Mouse (Mus musculus): ENCODE measurements at regions not wholly inside any gene's neighbourhood (a gene's known extent, or its start where the extent isn't known, plus 50 kb on each side); places are given as distances from the start of the nearest gene placed in this dataset.

GRCm38 (mm10) chr13:102070740-102071139, 302.7 kb upstream of the Pik3r1 start:
- Histone ChIP-seq H3K4me1 (ENCODE audit: control insufficient read depth, insufficient read depth, insufficient read length, low read length) (no peaks in the 10 kb centered on the region), H3K27ac (replicated peaks; ENCODE audit: low read depth, low read length) (no peak overlapping the region), H3K4me3 (ENCODE audit: insufficient read depth, low read depth, low read length) (no peak overlapping the region)

GRCm38 (mm10) chr13:102072366-102072765, 304.3 kb upstream of the Pik3r1 start:
- H3K4me1 ChIP-seq (ENCODE audit: control insufficient read depth, insufficient read depth, insufficient read length, low read length), result no peaks in the 10 kb centered on the region
- H3K27ac ChIP-seq (replicated peaks; ENCODE audit: low read depth, low read length), result no peak overlapping the region
- H3K4me3 ChIP-seq (ENCODE audit: insufficient read depth, low read depth, low read length), result no peak overlapping the region

- H3K27ac ChIP-seq (replicated peaks; ENCODE audit: low read depth, low read length), result no peak overlapping the region
- H3K4me3 ChIP-seq (ENCODE audit: insufficient read depth, low read depth, low read length), result no peak overlapping the region
- no peaks in the 10 kb centered on the region for H3K4me1 ChIP-seq (ENCODE audit: control insufficient read depth, insufficient read depth, insufficient read length, low read length)
These were observed 319.7 kb upstream of the Pik3r1 start for GRCm38 (mm10) chr13:102087766-102088165.

DNA sequence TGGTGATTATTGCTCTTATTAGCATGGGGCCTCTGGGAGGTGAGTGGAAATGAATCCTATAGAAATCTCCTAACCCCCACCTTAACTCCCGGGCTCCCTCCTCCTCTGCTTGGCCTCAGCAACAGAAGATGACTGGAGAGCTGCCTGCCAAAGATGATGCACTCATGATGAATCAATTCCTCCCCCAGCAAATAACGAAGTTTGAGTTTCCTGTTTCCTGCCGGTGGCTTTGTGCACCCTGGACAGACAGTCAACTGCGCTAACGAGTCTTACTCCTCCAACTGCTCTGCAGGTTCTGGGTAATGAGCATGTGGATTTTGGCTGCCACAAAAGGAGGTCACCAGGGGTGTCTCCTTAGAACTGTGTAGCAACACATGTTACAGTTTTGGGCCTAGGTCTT, 321.5 kb upstream of the Pik3r1 start:
- no peak overlapping the region for H3K27ac ChIP-seq (replicated peaks; ENCODE audit: low read depth, low read length)
- no peak overlapping the region for H3K4me3 ChIP-seq (ENCODE audit: insufficient read depth, low read depth, low read length)
- H3K4me1 ChIP-seq (ENCODE audit: control insufficient read depth, insufficient read depth, insufficient read length, low read length), result no peaks in the 10 kb centered on the region

DNA sequence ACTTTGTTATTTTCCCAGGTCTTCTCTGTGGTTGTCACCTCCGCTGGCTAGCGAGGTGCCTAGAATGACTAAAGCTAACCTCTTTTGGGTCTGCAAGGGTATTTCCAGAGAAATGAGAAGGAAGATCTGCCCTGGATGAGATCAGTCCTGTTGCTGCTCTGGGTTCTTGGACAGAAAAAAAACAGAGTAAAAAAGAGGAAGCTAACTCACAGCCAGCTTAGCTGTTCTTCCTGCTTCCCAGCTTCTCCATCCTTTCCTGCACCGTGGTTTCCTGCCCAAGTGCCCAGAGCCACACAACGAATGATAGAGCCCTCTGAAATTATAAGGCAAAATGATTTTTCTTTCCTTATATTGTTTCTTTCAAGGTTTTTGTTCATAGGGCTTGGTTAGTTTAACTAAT, 326.2 kb upstream of the Pik3r1 start:
- no peaks in the 10 kb centered on the region for H3K4me1 ChIP-seq (ENCODE audit: control insufficient read depth, insufficient read depth, insufficient read length, low read length)
- H3K4me3 ChIP-seq (ENCODE audit: insufficient read depth, low read depth, low read length), result no peak overlapping the region
- no peak overlapping the region for H3K27ac ChIP-seq (replicated peaks; ENCODE audit: low read depth, low read length)

- H3K4me3 ChIP-seq (ENCODE audit: insufficient read depth, low read depth, low read length), result no peak overlapping the region
- H3K27ac ChIP-seq (replicated peaks; ENCODE audit: low read depth, low read length), result no peak overlapping the region
These were observed 335.1 kb upstream of the Pik3r1 start for GRCm38 (mm10) chr13:102103161-102103560.

GRCm38 (mm10) chr13:102106188-102106587, 338.2 kb upstream of the Pik3r1 start:
- H3K27ac ChIP-seq (replicated peaks; ENCODE audit: low read depth, low read length), result no peak overlapping the region
- H3K4me3 ChIP-seq (ENCODE audit: insufficient read depth, low read depth, low read length), result no peak overlapping the region

More at GRCm38 (mm10) chr13:102103161-102103560, 335.1 kb upstream of the Pik3r1 start:
- H3K4me1 ChIP-seq (ENCODE audit: control insufficient read depth, insufficient read depth, insufficient read length, low read length), result no peaks in the 10 kb centered on the region

DNA sequence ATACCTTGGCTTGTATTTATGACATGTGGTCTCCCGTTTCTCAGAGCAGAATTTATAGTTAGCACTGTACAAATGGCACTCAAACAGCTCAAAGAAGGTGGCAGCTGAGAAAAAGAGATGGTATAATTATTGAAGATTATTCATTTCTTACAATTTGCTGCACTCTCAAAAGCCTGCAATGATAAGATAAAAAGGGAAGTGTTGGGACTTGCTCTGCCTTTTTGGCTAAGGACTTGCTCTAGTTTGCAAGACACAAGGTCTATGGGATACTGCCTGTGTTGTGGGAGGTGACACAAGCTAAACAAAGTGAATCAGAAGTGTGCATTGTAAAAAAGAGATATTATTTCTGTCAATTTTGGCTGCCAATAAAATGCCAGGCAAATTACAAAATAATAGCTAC, 340.2 kb upstream of the Pik3r1 start:
- Histone ChIP-seq H3K4me3 (ENCODE audit: insufficient read depth, low read depth, low read length) (no peak overlapping the region), H3K4me1 (ENCODE audit: control insufficient read depth, insufficient read depth, insufficient read length, low read length) (no peaks in the 10 kb centered on the region), H3K27ac (replicated peaks; ENCODE audit: low read depth, low read length) (no peak overlapping the region)

More at GRCm38 (mm10) chr13:102106188-102106587, 338.2 kb upstream of the Pik3r1 start:
- no peaks in the 10 kb centered on the region for H3K4me1 ChIP-seq (ENCODE audit: control insufficient read depth, insufficient read depth, insufficient read length, low read length)

GRCm38 (mm10) chr13:102108916-102109315, 340.9 kb upstream of the Pik3r1 start:
- H3K27ac ChIP-seq (replicated peaks; ENCODE audit: low read depth, low read length), result no peak overlapping the region
- H3K4me1 ChIP-seq (ENCODE audit: control insufficient read depth, insufficient read depth, insufficient read length, low read length), result no peaks in the 10 kb centered on the region
- H3K4me3 ChIP-seq (ENCODE audit: insufficient read depth, low read depth, low read length), result no peak overlapping the region

DNA sequence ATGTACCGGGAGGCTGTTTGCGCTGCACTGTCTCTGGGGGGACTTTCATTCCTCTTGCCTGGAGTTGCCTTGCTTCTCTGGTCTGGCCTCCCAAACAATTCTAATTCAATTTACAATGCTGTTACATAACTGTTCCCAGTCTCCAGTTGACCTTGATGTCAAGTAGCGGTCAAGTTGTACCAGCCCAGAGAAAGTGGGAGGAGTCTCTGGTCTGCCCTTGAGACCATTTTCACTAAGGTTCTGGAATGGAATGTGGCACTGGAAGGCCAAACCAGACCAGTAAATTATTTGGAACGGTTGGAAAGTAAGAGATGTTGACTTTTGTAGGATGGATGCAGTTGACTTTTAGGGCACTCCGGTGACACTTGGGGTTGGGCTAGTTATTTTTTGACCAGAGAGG, 345.9 kb upstream of the Pik3r1 start:
- H3K4me1 ChIP-seq (ENCODE audit: control insufficient read depth, insufficient read depth, insufficient read length, low read length), result no peaks in the 10 kb centered on the region
- H3K4me3 ChIP-seq (ENCODE audit: insufficient read depth, low read depth, low read length), result no peak overlapping the region
- peak overlapping the region; percentile 97 for H3K27ac ChIP-seq (replicated peaks; ENCODE audit: low read depth, low read length)

- Histone ChIP-seq H3K27ac (replicated peaks; ENCODE audit: low read depth, low read length) (no peak overlapping the region), H3K4me1 (ENCODE audit: control insufficient read depth, insufficient read depth, insufficient read length, low read length) (no peaks in the 10 kb centered on the region), H3K4me3 (ENCODE audit: insufficient read depth, low read depth, low read length) (no peak overlapping the region)
These were observed 354.3 kb upstream of the Pik3r1 start for GRCm38 (mm10) chr13:102122341-102122740.

DNA sequence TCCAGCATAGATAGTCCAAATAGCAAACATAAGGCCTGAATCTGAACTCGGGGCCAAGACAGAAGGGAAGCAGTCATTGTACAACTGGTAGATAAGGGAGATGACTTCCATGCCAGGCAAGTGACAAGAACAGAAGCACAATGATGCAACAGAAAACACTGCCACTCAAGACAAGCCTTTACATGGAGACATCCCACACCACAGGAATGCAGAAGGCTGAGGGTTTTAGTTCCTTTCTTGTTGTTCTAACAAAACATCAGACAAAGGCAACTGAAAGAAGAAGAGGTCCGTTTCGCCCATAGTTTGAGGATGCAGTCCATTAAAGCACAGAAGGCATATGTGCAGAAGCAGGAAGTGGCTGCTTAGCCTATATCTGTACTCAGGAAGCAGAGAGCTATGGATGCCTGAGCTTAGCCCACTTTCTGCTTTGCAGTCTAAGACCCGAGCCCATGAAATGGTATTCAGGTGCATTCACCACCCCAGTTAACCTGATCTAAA, 360.0 kb upstream of the Pik3r1 start:
- no peak overlapping the region for H3K4me3 ChIP-seq (ENCODE audit: insufficient read depth, low read depth, low read length)
- H3K4me1 ChIP-seq (ENCODE audit: control insufficient read depth, insufficient read depth, insufficient read length, low read length), result no peaks in the 10 kb centered on the region

GRCm38 (mm10) chr13:102131459-102131858, 363.4 kb upstream of the Pik3r1 start:
- H3K27ac ChIP-seq (replicated peaks; ENCODE audit: low read depth, low read length), result no peak overlapping the region

More for the DNA sequence above, 360.0 kb upstream of the Pik3r1 start:
- H3K27ac ChIP-seq (replicated peaks; ENCODE audit: low read depth, low read length), result no peak overlapping the region

GRCm38 (mm10) chr13:102132154-102132553, 364.1 kb upstream of the Pik3r1 start:
- H3K27ac ChIP-seq (replicated peaks; ENCODE audit: low read depth, low read length), result no peak overlapping the region
- H3K4me3 ChIP-seq (ENCODE audit: insufficient read depth, low read depth, low read length), result no peak overlapping the region
- no peaks in the 10 kb centered on the region for H3K4me1 ChIP-seq (ENCODE audit: control insufficient read depth, insufficient read depth, insufficient read length, low read length)

More at GRCm38 (mm10) chr13:102131459-102131858, 363.4 kb upstream of the Pik3r1 start:
- Histone ChIP-seq H3K4me3 (ENCODE audit: insufficient read depth, low read depth, low read length) (no peak overlapping the region), H3K4me1 (ENCODE audit: control insufficient read depth, insufficient read depth, insufficient read length, low read length) (no peaks in the 10 kb centered on the region)

GRCm38 (mm10) chr13:102132696-102133095, 364.7 kb upstream of the Pik3r1 start:
- Histone ChIP-seq H3K4me1 (ENCODE audit: control insufficient read depth, insufficient read depth, insufficient read length, low read length) (no peaks in the 10 kb centered on the region), H3K4me3 (ENCODE audit: insufficient read depth, low read depth, low read length) (no peak overlapping the region), H3K27ac (replicated peaks; ENCODE audit: low read depth, low read length) (no peak overlapping the region)

DNA sequence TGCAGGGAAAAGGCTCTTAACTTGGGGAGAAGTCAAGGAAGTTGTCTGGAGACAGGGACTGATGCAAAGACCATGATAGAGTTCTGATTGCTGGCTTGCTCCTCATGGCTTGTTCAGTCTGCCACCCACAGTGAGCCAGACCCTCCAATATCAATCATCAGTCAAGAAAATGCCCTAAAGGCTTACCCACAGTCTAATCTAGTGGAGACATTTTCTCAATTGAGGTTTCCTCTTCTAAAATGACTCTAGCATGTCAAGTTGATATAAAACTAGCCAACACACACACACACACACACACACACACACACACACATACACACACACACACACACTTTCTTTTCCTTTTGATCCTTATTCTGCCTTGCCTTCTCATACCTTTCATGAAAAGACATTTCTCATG, 367.2 kb upstream of the Pik3r1 start:
- Histone ChIP-seq H3K4me1 (ENCODE audit: control insufficient read depth, insufficient read depth, insufficient read length, low read length) (no peaks in the 10 kb centered on the region), H3K4me3 (ENCODE audit: insufficient read depth, low read depth, low read length) (no peak overlapping the region)

GRCm38 (mm10) chr13:102142986-102143385, 375.0 kb upstream of the Pik3r1 start:
- no peak overlapping the region for H3K27ac ChIP-seq (replicated peaks; ENCODE audit: low read depth, low read length)
- H3K4me1 ChIP-seq (ENCODE audit: control insufficient read depth, insufficient read depth, insufficient read length, low read length), result no peaks in the 10 kb centered on the region
- H3K4me3 ChIP-seq (ENCODE audit: insufficient read depth, low read depth, low read length), result no peak overlapping the region

More for the DNA sequence above, 367.2 kb upstream of the Pik3r1 start:
- H3K27ac ChIP-seq (replicated peaks; ENCODE audit: low read depth, low read length), result no peak overlapping the region

All from brown adipose tissue, adult 24 weeks (tissue).